Mouse (Mus musculus): ENCODE data around the gene Brpf3.
A peak's percentile ranks its signal among the peaks of the same experiment; 100 is the strongest.
"Not testable (repeated sequence)": the region's sequence is repeated elsewhere in the genome, so short reads cannot be mapped to it uniquely, and the experiment has no call there.

Brpf3 gene

GRCm38 (mm10) chr17:28800671-28801412 lies at the start of gene Brpf3:
Gene Brpf3, plus strand, starts transcription at chr17:28801090.
- peak; percentile 60 to 73 for DNase-seq (ENCODE audit: low spot score in 2 of 2)

GRCm38 (mm10) chr17:28756447-28756846 lies 44.4 kb upstream of the Brpf3 start:
- DNase-seq (ENCODE audit: low spot score in 2 of 2) = no peak

- DNase-seq (ENCODE audit: low spot score in 2 of 2) = no peak
These were observed 43.4 kb upstream of the Brpf3 start for GRCm38 (mm10) chr17:28757470-28757869.

- DNase-seq (ENCODE audit: low spot score in 2 of 2) = no peak
These were observed 40.1 kb upstream of the Brpf3 start for GRCm38 (mm10) chr17:28760736-28761312.

GRCm38 (mm10) chr17:28761871-28762270 lies 39.0 kb upstream of the Brpf3 start:
- peak; percentile 62 to 78 for DNase-seq (ENCODE audit: low spot score in 2 of 2)

GRCm38 (mm10) chr17:28766203-28766602 lies 34.7 kb upstream of the Brpf3 start:
- DNase-seq (ENCODE audit: low spot score in 2 of 2) = no peak

- no peak for DNase-seq (ENCODE audit: low spot score in 2 of 2)
These were observed 33.9 kb upstream of the Brpf3 start for GRCm38 (mm10) chr17:28766781-28767515.

GRCm38 (mm10) chr17:28769121-28769874 lies 31.6 kb upstream of the Brpf3 start, which contains the start of gene Mapk13:
Gene Mapk13, plus strand, starts transcription at chr17:28769297.
- DNase-seq (ENCODE audit: low spot score in 2 of 2) = peak in 1 of 2 experiments; percentile 7

- DNase-seq (ENCODE audit: low spot score in 2 of 2) = no peak
These were observed 30.9 kb upstream of the Brpf3 start for GRCm38 (mm10) chr17:28769875-28770421.

- no peak for DNase-seq (ENCODE audit: low spot score in 2 of 2)
These were observed 29.6 kb upstream of the Brpf3 start for GRCm38 (mm10) chr17:28771289-28771688.

GRCm38 (mm10) chr17:28774303-28774702 lies 26.6 kb upstream of the Brpf3 start:
- not testable (repeated sequence) for DNase-seq (ENCODE audit: low spot score in 2 of 2)

- DNase-seq (ENCODE audit: low spot score in 2 of 2) = no peak
These were observed 25.7 kb upstream of the Brpf3 start for GRCm38 (mm10) chr17:28775161-28775560.

GRCm38 (mm10) chr17:28776817-28777216 lies 24.1 kb upstream of the Brpf3 start:
- DNase-seq (ENCODE audit: low spot score in 2 of 2) = no peak

- DNase-seq (ENCODE audit: low spot score in 2 of 2) = no peak
These were observed 23.5 kb upstream of the Brpf3 start for GRCm38 (mm10) chr17:28777231-28778005.

GRCm38 (mm10) chr17:28779735-28780134 lies 21.2 kb upstream of the Brpf3 start:
- DNase-seq (ENCODE audit: low spot score in 2 of 2) = no peak

- no peak for DNase-seq (ENCODE audit: low spot score in 2 of 2)
These were observed 20.1 kb upstream of the Brpf3 start for GRCm38 (mm10) chr17:28780836-28781235.

- no peak for DNase-seq (ENCODE audit: low spot score in 2 of 2)
These were observed 19.4 kb upstream of the Brpf3 start for GRCm38 (mm10) chr17:28781290-28782045.

GRCm38 (mm10) chr17:28785036-28785435 lies 15.9 kb upstream of the Brpf3 start:
- DNase-seq (ENCODE audit: low spot score in 2 of 2) = no peak

GRCm38 (mm10) chr17:28787507-28787906 lies 13.4 kb upstream of the Brpf3 start:
- no peak for DNase-seq (ENCODE audit: low spot score in 2 of 2)

GRCm38 (mm10) chr17:28797031-28797430 lies 3.9 kb upstream of the Brpf3 start:
- no peak for DNase-seq (ENCODE audit: low spot score in 2 of 2)

Measured in natural killer cell, adult 2 months (primary cell).